Mouse (Mus musculus): ENCODE measurements around the gene Zkscan1.

DNA sequence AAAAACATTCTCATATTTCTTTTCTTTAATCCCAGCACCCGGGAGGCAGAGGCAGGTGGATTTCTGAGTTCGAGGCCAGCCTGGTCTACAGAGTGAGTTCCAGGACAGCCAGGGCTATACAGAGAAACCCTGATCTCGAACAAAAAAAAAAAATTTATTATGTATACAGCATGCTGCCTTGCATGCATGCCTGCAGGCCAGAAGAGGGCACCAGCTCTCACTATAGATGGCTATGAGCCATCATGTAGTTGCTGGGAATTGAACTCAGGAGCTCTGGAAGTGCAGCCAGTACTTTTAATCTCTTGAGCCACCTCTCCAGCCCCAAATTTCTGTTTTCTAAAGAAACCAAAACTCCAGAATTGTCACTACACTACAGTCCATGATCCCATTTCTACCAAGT is 5.4 kb downstream of the Zkscan1 start:
- TF ChIP-seq POLR2A (IDR thresholded peaks at IDR 0.05; ENCODE audit: extremely low read depth, insufficient read depth, low read length) (no peak), CTCF (IDR thresholded peaks at IDR 0.05; ENCODE audit: extremely low read depth, insufficient read depth, low read length) (0 out of 2 replicates have a peak, but pooled peaks have one; percentile 13)
